ENCODE assay signal across 24 mouse cellular contexts in the genomic region with DNA sequence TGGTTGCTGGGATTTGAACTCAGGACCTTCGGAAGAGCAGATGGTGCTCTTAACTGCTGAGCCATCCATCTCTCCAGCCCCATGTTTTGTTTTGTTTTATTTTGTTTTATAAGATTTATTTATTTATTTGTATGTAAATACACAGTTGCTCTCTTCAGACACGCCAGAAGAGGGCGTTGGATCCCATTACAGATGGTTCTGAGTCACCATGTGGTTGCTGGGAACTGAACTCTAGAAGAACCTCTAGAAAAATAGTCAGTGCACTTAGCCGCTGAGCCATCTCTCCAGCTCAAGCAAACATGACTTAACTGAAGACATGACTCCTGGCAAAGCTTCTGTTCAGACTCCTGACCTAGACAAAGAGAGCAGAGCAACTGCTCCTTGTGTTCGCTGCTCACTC.
"Had no signal": no experiment of that assay in that cellular context is flagged by ENCODE, and none has a peak within 500 bp of the region (broad histone marks: within the 10 kb centered on the region; RNA-seq: fewer than 3 reads in every experiment).

No protein-coding gene starts in this region.

- DNase-seq: gastrocnemius, postnatal 14 days; gastrocnemius, postnatal 36 days; heart, adult 2 months; heart, postnatal 14 days; heart, postnatal 36 days; kidney, adult 18-20 months; kidney, adult 8-10 months; kidney, postnatal 10 days; kidney, postnatal 25 days; kidney, postnatal 4 days; left cerebral cortex, postnatal 4 days had no signal

- H3K27ac ChIP-seq: heart, adult 2 months; heart, embryonic 13.5 days; heart, embryonic 15.5 days; hindbrain, embryonic 13.5 days; hindbrain, embryonic 15.5 days; layer of hippocampus, adult 2 months; left cerebral cortex, adult 2 months; limb, embryonic 13.5 days; limb, embryonic 15.5 days; liver, embryonic 12.5 days; liver, embryonic 14.5 days had no signal

- H3K4me1 ChIP-seq: heart, embryonic 13.5 days; heart, embryonic 15.5 days; hindbrain, embryonic 13.5 days; hindbrain, embryonic 15.5 days; limb, embryonic 13.5 days; limb, embryonic 15.5 days; liver, embryonic 12.5 days had no signal

- H3K4me3 ChIP-seq: heart, adult 2 months; heart, embryonic 13.5 days; heart, embryonic 15.5 days; hindbrain, embryonic 13.5 days; hindbrain, embryonic 15.5 days; layer of hippocampus, adult 2 months; left cerebral cortex, adult 2 months; limb, embryonic 13.5 days; limb, embryonic 15.5 days; liver, embryonic 12.5 days had no signal

- H3K27me3 ChIP-seq: heart, embryonic 13.5 days; heart, embryonic 15.5 days; hindbrain, embryonic 13.5 days; limb, embryonic 13.5 days; limb, embryonic 15.5 days had no signal

- H3K4me2 ChIP-seq: heart, embryonic 11.5 days; heart, embryonic 13.5 days; heart, embryonic 15.5 days; hindbrain, embryonic 13.5 days; hindbrain, embryonic 15.5 days; limb, embryonic 13.5 days; limb, embryonic 15.5 days; liver, embryonic 12.5 days had no signal

- H3K9me3 ChIP-seq: heart, embryonic 13.5 days; heart, embryonic 15.5 days; hindbrain, embryonic 13.5 days; hindbrain, embryonic 15.5 days; limb, embryonic 13.5 days; limb, embryonic 15.5 days; liver, embryonic 12.5 days had no signal

- H3K36me3 ChIP-seq: heart, embryonic 13.5 days; heart, embryonic 15.5 days; hindbrain, embryonic 13.5 days; hindbrain, embryonic 15.5 days; limb, embryonic 13.5 days; limb, embryonic 15.5 days; liver, embryonic 12.5 days had no signal

- ATAC-seq: inflammation-experienced regulatory T-cells, adult 6 months; intestine, postnatal 0 days; liver, embryonic 12.5 days had no signal

- H3K9ac ChIP-seq: heart, embryonic 13.5 days; heart, embryonic 15.5 days; hindbrain, embryonic 13.5 days; hindbrain, embryonic 15.5 days; limb, embryonic 13.5 days; limb, embryonic 15.5 days; liver, embryonic 12.5 days; liver, embryonic 14.5 days had no signal
